Mouse (Mus musculus): ENCODE data around the gene Tor1aip2. TPM values are rescaled to one million over a fixed set of nuclear protein-coding genes. Genes with fewer than 3 reads are reported as not detected.

Tor1aip2 gene
- polyA plus RNA-seq, 2 experiments, result 94.4 to 121 TPM

DNA sequence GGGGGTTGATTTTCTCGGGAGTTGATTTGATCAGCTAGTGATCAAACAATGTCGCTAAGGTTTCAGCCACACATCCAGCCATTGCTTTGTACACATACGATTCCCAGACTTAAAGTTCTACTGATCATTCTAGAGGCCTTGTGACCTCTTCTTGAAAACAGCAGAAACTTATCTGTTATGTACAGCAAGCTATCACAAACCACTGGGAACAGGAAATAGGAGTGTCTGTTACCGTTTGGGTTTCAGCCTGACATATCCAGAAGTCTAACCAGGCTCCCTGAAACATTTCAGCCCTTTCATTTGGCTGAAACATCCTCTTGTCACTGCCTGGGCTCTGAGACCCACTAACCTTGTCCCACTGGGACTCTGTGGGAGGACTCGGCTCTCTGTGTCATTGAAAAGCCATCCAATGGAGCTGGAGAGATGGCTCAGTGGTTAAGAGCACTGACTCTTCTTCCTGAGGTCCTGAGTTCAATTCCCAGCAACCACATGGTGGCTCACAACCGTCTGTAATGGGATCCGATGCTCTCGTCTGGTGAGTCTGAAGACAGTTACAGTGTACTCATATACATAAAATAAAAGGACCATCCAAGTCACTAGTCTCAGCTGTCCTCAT lies 78.8 kb downstream of the Tor1aip2 start:
- Histone ChIP-seq H3K27me3 (ENCODE audit: control insufficient read depth, insufficient read depth, low read length) (no peaks in the 10 kb centered on the region), H3K9me3 (ENCODE audit: control insufficient read depth, low read length) (no peaks in the 10 kb centered on the region), H3K36me3 (ENCODE audit: control insufficient read depth, insufficient read depth, low read length) (no peaks in the 10 kb centered on the region), H3K9ac (ENCODE audit: low read depth, low read length, severe bottlenecking) (no peak overlapping the region), H3K4me2 (replicated peaks; ENCODE audit: low read depth, low read length, severe bottlenecking) (no peak overlapping the region), H3K27ac (replicated peaks; ENCODE audit: low read depth, low read length) (no peak overlapping the region), H3K4me1 (ENCODE audit: control insufficient read depth, insufficient read depth, low read length) (no peaks in the 10 kb centered on the region; the same call in 1 of the 2 replicates), H3K4me3 (replicated peaks; ENCODE audit: low read length) (no peak overlapping the region)
- ATAC-seq (ENCODE audit: low FRiP score, low read depth) (no peak), DNase-seq (ENCODE audit: low spot score) (no peak)
- no peak for TF ChIP-seq POLR2A (IDR thresholded peaks at IDR 0.05; ENCODE audit: borderline replicate concordance, extremely low read depth, insufficient read depth, insufficient read length)
- WGBS, result 77% methylated on average over 8 of the region's 8 CpGs

DNA sequence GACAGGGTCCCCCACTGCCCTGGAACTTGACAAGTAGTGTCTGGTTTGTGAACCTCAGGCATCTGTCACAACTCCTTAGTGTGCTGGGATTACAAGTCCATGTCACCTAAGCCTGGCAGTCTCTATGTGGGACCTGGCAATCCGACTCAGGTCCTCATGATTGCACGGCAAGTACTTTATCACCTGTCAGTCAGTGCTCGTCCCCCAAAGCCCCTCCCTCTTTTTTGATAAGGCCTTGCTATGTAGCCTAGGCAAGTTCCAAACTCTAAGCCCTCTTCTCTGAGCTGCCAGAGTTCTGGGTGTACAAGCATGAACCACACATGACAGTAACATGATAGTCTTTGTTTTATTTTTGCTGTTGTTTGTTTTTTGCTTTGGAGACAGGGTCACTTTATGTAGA lies 81.6 kb downstream of the Tor1aip2 start:
- Histone ChIP-seq H3K9me3 (ENCODE audit: control insufficient read depth, low read length) (no peaks in the 10 kb centered on the region), H3K4me1 (ENCODE audit: control insufficient read depth, insufficient read depth, low read length) (no peaks in the 10 kb centered on the region; the same call in 1 of the 2 replicates), H3K9ac (ENCODE audit: low read depth, low read length, severe bottlenecking) (no peak overlapping the region), H3K4me3 (replicated peaks; ENCODE audit: low read length) (no peak overlapping the region), H3K4me2 (replicated peaks; ENCODE audit: low read depth, low read length, severe bottlenecking) (no peak overlapping the region), H3K36me3 (ENCODE audit: control insufficient read depth, insufficient read depth, low read length) (no peaks in the 10 kb centered on the region), H3K27ac (replicated peaks; ENCODE audit: low read depth, low read length) (no peak overlapping the region), H3K27me3 (ENCODE audit: control insufficient read depth, insufficient read depth, low read length) (no peaks in the 10 kb centered on the region)
- DNase-seq (ENCODE audit: low spot score), result no peak
- no peak for TF ChIP-seq POLR2A (IDR thresholded peaks at IDR 0.05; ENCODE audit: borderline replicate concordance, extremely low read depth, insufficient read depth, insufficient read length)
- ATAC-seq (ENCODE audit: low FRiP score, low read depth), result no peak
- 50% methylated on average over 3 of the region's 3 CpGs for WGBS

Other genes with a start within 250 kb of the Tor1aip2 start
- 65.6 and 83.1 TPM in 2 replicates for gene Qsox1, start 222.5 kb upstream of the Tor1aip2 start, polyA plus RNA-seq (2012; rRNA removed)
- gene Qsox1, start 222.5 kb upstream of the Tor1aip2 start, polyA plus RNA-seq (2014; fragmentation: Nextera tagmentation; extraction: Ambion mirVana), result 15.0 and 16.1 TPM in 2 replicates
- 10.8 and 10.9 TPM in 2 replicates for gene Cep350, start 62.1 kb upstream of the Tor1aip2 start, polyA plus RNA-seq (2012; rRNA removed)
- 13.4 and 15.0 TPM in 2 replicates for gene Cep350, start 62.1 kb upstream of the Tor1aip2 start, polyA plus RNA-seq (2014; fragmentation: Nextera tagmentation; extraction: Ambion mirVana)
- 22.4 and 27.2 TPM in 2 replicates for gene Tor1aip1, start 1.1 kb downstream of the Tor1aip2 start, polyA plus RNA-seq (2012; rRNA removed)
- gene Tor1aip1, start 1.1 kb downstream of the Tor1aip2 start, polyA plus RNA-seq (2014; fragmentation: Nextera tagmentation; extraction: Ambion mirVana), result 45.6 and 49.7 TPM in 2 replicates
- gene Fam163a, start 169.6 kb downstream of the Tor1aip2 start, polyA plus RNA-seq (2012; rRNA removed), result 0.96 and 1.1 TPM in 2 replicates
- 1.0 and 2.2 TPM in 2 replicates for gene Fam163a, start 169.6 kb downstream of the Tor1aip2 start, polyA plus RNA-seq (2014; fragmentation: Nextera tagmentation; extraction: Ambion mirVana)

All from limb, embryonic 14.5 days (tissue).